Mouse (Mus musculus) lung, embryonic 15.5 days (tissue): Measurements from ENCODE around the gene Zranb2. TPM values are rescaled to one million over a fixed set of nuclear protein-coding genes. Genes with fewer than 3 reads are reported as not detected.

Experiments used
- ATAC-seq: fragments of 200-750 bp; cut with Nextera tagmentation; 2 replicates; pipeline ENCODE4 v1.8.0; 2017; ENCODE audit warnings: moderate number of reproducible peaks, borderline replicate concordance; ENCODE audit not compliant: low FRiP score, low TSS enrichment; ENCODE audit errors: extremely low read depth
- H3K27ac ChIP-seq: fragments of 300-500 bp; sonication (generic); 2 replicates; pipeline ENCODE4 v1.5.1; 2015; ENCODE audit warnings: moderate library complexity, mild to moderate bottlenecking, inconsistent platforms
- H3K27me3 ChIP-seq: fragments of 300-500 bp; sonication (generic); 2 replicates; pipeline ENCODE4 v1.6.1; 2015; ENCODE audit warnings: inconsistent platforms
- H3K36me3 ChIP-seq: fragments of 300-500 bp; sonication (generic); 2 replicates; pipeline ENCODE4 v1.6.1; 2015; ENCODE audit warnings: inconsistent platforms
- H3K4me1 ChIP-seq: fragments of 300-500 bp; sonication (generic); 2 replicates; pipeline ENCODE4 v1.6.1; 2015; ENCODE audit warnings: inconsistent platforms
- H3K4me2 ChIP-seq: fragments of 300-500 bp; sonication (generic); 2 replicates; pipeline ENCODE4 v1.6.1; 2015; ENCODE audit warnings: inconsistent platforms, mild to moderate bottlenecking, moderate library complexity
- H3K4me3 ChIP-seq: fragments of 300-500 bp; sonication (generic); 2 replicates; pipeline ENCODE4 v1.5.1; 2015; ENCODE audit warnings: mild to moderate bottlenecking, inconsistent platforms
- H3K9ac ChIP-seq: fragments of 300-500 bp; sonication (generic); 2 replicates; pipeline ENCODE4 v1.6.1; 2015; ENCODE audit warnings: inconsistent platforms
- H3K9me3 ChIP-seq: fragments of 300-500 bp; sonication (generic); 2 replicates; pipeline ENCODE4 v1.6.1; 2016; ENCODE audit warnings: inconsistent platforms
- WGBS: fragments of 180-500 bp; shearing (Covaris S2); methylation state at CpG from one replicate; pipeline ENCODE4 v1.1.7; 2015; 5-methylcytosine and 5-hydroxymethylcytosine counted together
- polyA plus RNA-seq: library from polyadenylated mRNA; unstranded; fragments of >200 nt; fragmentation: Nextera tagmentation; extraction: Ambion mirVana; gene quantifications from 2 replicates; pipeline ENCODE4 v1.2.1, GENCODE M21; 2015

The Zranb2 gene
- polyA plus RNA-seq, result 92.9 and 94.0 TPM in 2 replicates

GRCm38 (mm10) chr3:157533964-157534785 lies at the start of gene Zranb2:
TSS of gene Zranb2 (plus strand) at chr3:157534160.
- peak within 1 kb of the TSS; percentile 92 for H3K4me3 ChIP-seq
- peak; percentile 97 for ATAC-seq
- H3K9ac ChIP-seq, result peak within 1 kb of the TSS; percentile 90
- peaks cover 12% of the 10 kb centered on the region for H3K36me3 ChIP-seq
- under 1% methylated on average over 83 of the region's 91 CpGs for WGBS
- peaks cover 41% of the 10 kb centered on the region for H3K27me3 ChIP-seq
- no peaks in the 10 kb centered on the region; the same call in 1 of the 2 replicates for H3K9me3 ChIP-seq
- H3K27ac ChIP-seq, result peak within 1 kb of the TSS; percentile 90
- peak within 1 kb of the TSS; percentile 70 for H3K4me2 ChIP-seq
- peaks cover 10% of the 10 kb centered on the region for H3K4me1 ChIP-seq

GRCm38 (mm10) chr3:157492043-157492442 lies 41.9 kb upstream of the Zranb2 start:
- no peaks in the 10 kb centered on the region for H3K9me3 ChIP-seq
- H3K27ac ChIP-seq, result no peak overlapping the region
- H3K4me2 ChIP-seq, result no peak overlapping the region
- no peak overlapping the region for H3K4me3 ChIP-seq
- ATAC-seq, result no peak
- WGBS, result 35% methylated on average over 4 of the region's 4 CpGs
- H3K4me1 ChIP-seq, result no peaks in the 10 kb centered on the region
- H3K27me3 ChIP-seq, result no peaks in the 10 kb centered on the region
- H3K36me3 ChIP-seq, result no peaks in the 10 kb centered on the region
- no peak overlapping the region for H3K9ac ChIP-seq

GRCm38 (mm10) chr3:157502216-157502615 lies 31.7 kb upstream of the Zranb2 start:
- Histone ChIP-seq H3K9ac (no peak overlapping the region), H3K27ac (no peak overlapping the region), H3K4me2 (no peak overlapping the region), H3K9me3 (no peaks in the 10 kb centered on the region), H3K36me3 (no peaks in the 10 kb centered on the region), H3K4me1 (no peaks in the 10 kb centered on the region), H3K4me3 (no peak overlapping the region), H3K27me3 (no peaks in the 10 kb centered on the region)
- ATAC-seq, result no peak
- 62% methylated on average over 1 of the region's 1 CpGs for WGBS

- H3K9ac ChIP-seq, result no peak overlapping the region
- H3K27me3 ChIP-seq, result no peaks in the 10 kb centered on the region
- no peak for ATAC-seq
- no peaks in the 10 kb centered on the region for H3K4me1 ChIP-seq
- no peak overlapping the region for H3K4me3 ChIP-seq
- WGBS, result 51% methylated on average over 5 of the region's 5 CpGs
- no peak overlapping the region for H3K27ac ChIP-seq
- H3K36me3 ChIP-seq, result no peaks in the 10 kb centered on the region
- H3K9me3 ChIP-seq, result no peaks in the 10 kb centered on the region
- H3K4me2 ChIP-seq, result no peak overlapping the region
Measured at GRCm38 (mm10) chr3:157514116-157514796, 19.7 kb upstream of the Zranb2 start.

GRCm38 (mm10) chr3:157516471-157516870 lies 17.5 kb upstream of the Zranb2 start:
- ATAC-seq, result no peak
- WGBS, result 33% methylated on average over 3 of the region's 3 CpGs
- H3K4me1 ChIP-seq, result no peaks in the 10 kb centered on the region
- no peak overlapping the region for H3K27ac ChIP-seq
- H3K4me3 ChIP-seq, result no peak overlapping the region
- no peak overlapping the region for H3K9ac ChIP-seq
- H3K36me3 ChIP-seq, result no peaks in the 10 kb centered on the region
- no peaks in the 10 kb centered on the region for H3K27me3 ChIP-seq
- H3K4me2 ChIP-seq, result no peak overlapping the region
- no peaks in the 10 kb centered on the region for H3K9me3 ChIP-seq

- Histone ChIP-seq H3K4me3 (no peak overlapping the region), H3K27me3 (no peaks in the 10 kb centered on the region), H3K9ac (no peak overlapping the region), H3K4me2 (no peak overlapping the region), H3K4me1 (no peaks in the 10 kb centered on the region), H3K9me3 (no peaks in the 10 kb centered on the region), H3K36me3 (no peaks in the 10 kb centered on the region), H3K27ac (no peak overlapping the region)
- 26% methylated on average over 2 of the region's 2 CpGs for WGBS
- peak; percentile 57; the same call in 1 of the 2 replicates for ATAC-seq
Measured at GRCm38 (mm10) chr3:157517992-157518391, 16.0 kb upstream of the Zranb2 start.

GRCm38 (mm10) chr3:157520433-157520832 lies 13.5 kb upstream of the Zranb2 start:
- H3K27me3 ChIP-seq, result peaks cover 8% of the 10 kb centered on the region; the same call in 1 of the 2 replicates
- no peaks in the 10 kb centered on the region for H3K4me1 ChIP-seq
- H3K9ac ChIP-seq, result no peak overlapping the region
- no peak overlapping the region for H3K4me2 ChIP-seq
- WGBS, result 3% methylated on average over 1 of the region's 1 CpGs
- no peak; the same call in 1 of the 2 replicates for ATAC-seq
- H3K27ac ChIP-seq, result no peak overlapping the region
- no peaks in the 10 kb centered on the region for H3K9me3 ChIP-seq
- no peaks in the 10 kb centered on the region for H3K36me3 ChIP-seq
- no peak overlapping the region for H3K4me3 ChIP-seq

GRCm38 (mm10) chr3:157523834-157524233 lies 10.1 kb upstream of the Zranb2 start:
- no peaks in the 10 kb centered on the region for H3K9me3 ChIP-seq
- 22% methylated on average over 1 of the region's 1 CpGs for WGBS
- H3K27me3 ChIP-seq, result peaks cover 20% of the 10 kb centered on the region; the same call in 1 of the 2 replicates
- no peak overlapping the region for H3K9ac ChIP-seq
- no peaks in the 10 kb centered on the region for H3K4me1 ChIP-seq
- no peaks in the 10 kb centered on the region for H3K36me3 ChIP-seq
- no peak overlapping the region for H3K4me2 ChIP-seq
- H3K27ac ChIP-seq, result no peak overlapping the region
- no peak for ATAC-seq
- H3K4me3 ChIP-seq, result no peak overlapping the region

GRCm38 (mm10) chr3:157531585-157531984 lies 2.4 kb upstream of the Zranb2 start:
- no peaks in the 10 kb centered on the region for H3K36me3 ChIP-seq
- no peak overlapping the region for H3K4me2 ChIP-seq
- peaks cover 55% of the 10 kb centered on the region for H3K27me3 ChIP-seq
- no peak overlapping the region for H3K27ac ChIP-seq
- H3K9ac ChIP-seq, result no peak overlapping the region
- H3K4me3 ChIP-seq, result no peak overlapping the region
- H3K9me3 ChIP-seq, result no peaks in the 10 kb centered on the region; the same call in 1 of the 2 replicates
- ATAC-seq, result no peak
- peaks cover 10% of the 10 kb centered on the region for H3K4me1 ChIP-seq
- WGBS, result 79% methylated on average over 2 of the region's 2 CpGs

GRCm38 (mm10) chr3:157534786-157535415 lies 941 bp downstream of the Zranb2 start:
- H3K9ac ChIP-seq, result peak overlapping the region; percentile 90
- peak overlapping the region; percentile 90 for H3K27ac ChIP-seq
- H3K27me3 ChIP-seq, result peaks cover 34% of the 10 kb centered on the region
- H3K4me3 ChIP-seq, result peak overlapping the region; percentile 92
- under 1% methylated on average over 15 of the region's 15 CpGs for WGBS
- peaks cover 18% of the 10 kb centered on the region for H3K36me3 ChIP-seq
- peak overlapping the region; percentile 70 for H3K4me2 ChIP-seq
- peaks cover 10% of the 10 kb centered on the region for H3K4me1 ChIP-seq
- ATAC-seq, result peak; percentile 12; the same call in 1 of the 2 replicates
- no peaks in the 10 kb centered on the region; the same call in 1 of the 2 replicates for H3K9me3 ChIP-seq

- H3K4me3 ChIP-seq, result no peak overlapping the region
- H3K36me3 ChIP-seq, result peaks cover 45% of the 10 kb centered on the region
- no peak overlapping the region for H3K27ac ChIP-seq
- no peak overlapping the region for H3K4me2 ChIP-seq
- WGBS, result 96% methylated on average over 2 of the region's 2 CpGs
- ATAC-seq, result no peak
- H3K27me3 ChIP-seq, result no peaks in the 10 kb centered on the region
- H3K9ac ChIP-seq, result no peak overlapping the region
- no peaks in the 10 kb centered on the region for H3K4me1 ChIP-seq
- no peaks in the 10 kb centered on the region for H3K9me3 ChIP-seq
Measured at GRCm38 (mm10) chr3:157549323-157549722, 15.4 kb downstream of the Zranb2 start.
